Mouse (Mus musculus) ES-Bruce4 (cell line): ENCODE measurements around the gene Cnksr3. TPM values are rescaled to one million over a fixed set of nuclear protein-coding genes. Genes with fewer than 3 reads are reported as not detected.

ENCODE experiments used
- H3K27ac ChIP-seq: 2 replicates; pipeline ENCODE4 v1.5.1; 2012; ENCODE audit warnings: low read length, inconsistent platforms; ENCODE audit not compliant: insufficient read depth
- H3K27me3 ChIP-seq: 2 replicates; pipeline ENCODE4 v1.6.1; 2012; ENCODE audit warnings: mild to moderate bottlenecking, low read length, inconsistent platforms; ENCODE audit not compliant: control insufficient read depth, poor library complexity, insufficient read depth, severe bottlenecking
- H3K36me3 ChIP-seq: 2 replicates; pipeline ENCODE4 v1.6.1; 2012; ENCODE audit warnings: inconsistent platforms, mild to moderate bottlenecking, low read length, moderate library complexity; ENCODE audit not compliant: control insufficient read depth, poor library complexity, insufficient read depth, severe bottlenecking
- H3K4me1 ChIP-seq: one replicate; pipeline ENCODE4 v1.8.1; 2011; ENCODE audit warnings: low read length; ENCODE audit not compliant: control insufficient read depth, insufficient read depth
- H3K4me3 ChIP-seq: 2 replicates; pipeline ENCODE4 v1.5.1; 2011; ENCODE audit warnings: low read depth, mild to moderate bottlenecking, low read length
- H3K9ac ChIP-seq: 2 replicates; pipeline ENCODE4 v1.6.1; 2012; ENCODE audit warnings: low read depth, mild to moderate bottlenecking, inconsistent platforms; ENCODE audit not compliant: poor library complexity, severe bottlenecking
- H3K9me3 ChIP-seq: replicated peaks from 2 replicates; pipeline ENCODE4 v1.6.1; 2012; ENCODE audit warnings: mild to moderate bottlenecking, low read length, inconsistent platforms; ENCODE audit not compliant: control insufficient read depth, poor library complexity, insufficient read depth, severe bottlenecking
- CTCF ChIP-seq: IDR thresholded peaks from one replicate; pipeline ENCODE4 v1.8.1; 2011; ENCODE audit warnings: low read depth, low read length
- EP300 ChIP-seq: IDR thresholded peaks from 2 replicates; pipeline ENCODE4 v1.6.1; 2011; ENCODE audit warnings: low read depth, low read length; ENCODE audit not compliant: insufficient read depth
- POLR2A ChIP-seq: IDR thresholded peaks from one replicate; pipeline ENCODE4 v1.8.1; 2011; ENCODE audit warnings: low read length; ENCODE audit not compliant: insufficient read depth
- polyA plus RNA-seq: library from polyadenylated mRNA; stranded (reverse); fragments of >200 nt; gene quantifications from 2 replicates; pipeline ENCODE4 v1.2.4, GENCODE M21; 2011; ENCODE audit warnings: low read depth; ENCODE audit not compliant: missing spikeins, insufficient read depth, insufficient read length

Cnksr3 gene
- polyA plus RNA-seq, 1 experiment: 12.0 TPM

DNA sequence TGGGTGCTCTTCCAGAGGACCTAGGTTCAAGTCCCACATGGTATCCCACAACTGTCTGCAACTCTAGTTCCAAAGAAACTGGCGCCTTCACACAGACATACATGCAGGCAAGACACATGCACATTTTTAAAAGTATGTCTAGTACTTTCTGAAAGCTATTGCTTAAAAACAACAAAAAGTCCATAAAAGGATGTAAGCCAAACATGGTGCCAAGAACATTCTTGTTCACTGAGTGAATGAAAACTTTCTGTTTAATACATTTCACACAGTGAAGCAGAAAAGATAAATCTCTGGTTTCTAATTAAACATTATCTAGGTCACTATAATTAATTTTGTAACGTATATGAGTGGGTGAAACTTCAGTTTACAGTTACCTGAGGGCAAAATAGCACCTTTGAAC, 76.3 kb downstream of the Cnksr3 start:
- Histone ChIP-seq H3K9ac (no peak overlapping the region), H3K36me3 (no peaks in the 10 kb centered on the region), H3K4me3 (no peak overlapping the region), H3K27me3 (no peaks in the 10 kb centered on the region), H3K9me3 (no peaks in the 10 kb centered on the region), H3K27ac (no peak overlapping the region), H3K4me1 (no peaks in the 10 kb centered on the region)
- TF ChIP-seq EP300 (no peak), CTCF (no peak), POLR2A (no peak)

DNA sequence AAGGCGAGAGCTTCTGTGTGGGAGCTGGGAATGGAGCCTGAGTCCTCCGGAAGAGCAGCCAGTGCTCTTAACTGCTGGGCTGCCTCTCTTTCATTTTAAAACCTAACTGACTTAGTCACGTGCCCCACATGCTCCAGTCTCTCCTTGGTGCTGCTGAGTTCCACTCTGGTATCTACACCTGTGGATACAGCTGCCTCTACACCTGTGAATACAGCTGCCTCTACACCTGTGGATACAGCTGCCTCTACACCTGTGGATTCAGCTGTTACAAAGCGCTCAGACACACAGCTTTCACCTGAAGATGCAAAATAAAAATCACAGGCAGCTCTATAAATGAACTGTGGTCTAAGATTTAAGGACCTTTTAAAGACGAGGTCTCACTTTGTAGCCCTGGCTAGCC, 79.0 kb downstream of the Cnksr3 start:
- Histone ChIP-seq H3K9me3 (no peaks in the 10 kb centered on the region), H3K27ac (no peak overlapping the region), H3K27me3 (no peaks in the 10 kb centered on the region), H3K4me3 (no peak overlapping the region), H3K36me3 (no peaks in the 10 kb centered on the region), H3K4me1 (no peaks in the 10 kb centered on the region), H3K9ac (no peak overlapping the region)
- TF ChIP-seq POLR2A (no peak), EP300 (no peak), CTCF (no peak)

GRCm38 (mm10) chr10:7131441-7131840, 80.6 kb downstream of the Cnksr3 start:
- no peak overlapping the region for H3K4me3 ChIP-seq
- H3K36me3 ChIP-seq: peaks cover 2% of the 10 kb centered on the region; the same call in 1 of the 2 replicates
- TF ChIP-seq POLR2A (no peak), EP300 (no peak), CTCF (no peak)
- H3K27ac ChIP-seq: no peak overlapping the region
- H3K4me1 ChIP-seq: no peaks in the 10 kb centered on the region
- H3K9ac ChIP-seq: no peak overlapping the region
- H3K27me3 ChIP-seq: no peaks in the 10 kb centered on the region
- no peaks in the 10 kb centered on the region for H3K9me3 ChIP-seq

- Histone ChIP-seq H3K4me3 (no peak overlapping the region), H3K9me3 (no peaks in the 10 kb centered on the region), H3K36me3 (peaks cover 4% of the 10 kb centered on the region; the same call in 1 of the 2 replicates), H3K27me3 (no peaks in the 10 kb centered on the region), H3K27ac (no peak overlapping the region), H3K9ac (no peak overlapping the region), H3K4me1 (no peaks in the 10 kb centered on the region)
- TF ChIP-seq CTCF: no peak
- TF ChIP-seq POLR2A: no peak
- no peak for TF ChIP-seq EP300
Observed at GRCm38 (mm10) chr10:7127828-7128227, 84.2 kb downstream of the Cnksr3 start.

DNA sequence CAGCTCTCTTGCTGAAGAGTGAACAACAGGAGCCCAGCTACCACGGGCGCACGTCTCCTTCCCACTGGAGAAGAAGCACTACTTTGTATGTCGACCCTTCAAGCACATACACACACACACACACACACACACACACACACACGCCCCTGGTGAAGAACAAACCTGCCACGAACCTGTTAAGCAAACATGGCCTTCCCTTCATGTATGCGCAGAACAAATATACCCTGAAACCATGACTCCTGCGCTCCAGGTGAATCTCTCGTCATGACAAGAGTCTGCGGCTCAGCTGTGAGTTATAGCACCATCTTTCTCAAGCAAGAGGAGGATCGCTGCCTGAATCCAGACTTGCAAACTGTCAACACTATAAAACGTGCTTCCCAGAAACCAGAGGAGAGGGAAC, 85.2 kb downstream of the Cnksr3 start:
- Histone ChIP-seq H3K27ac (no peak overlapping the region), H3K36me3 (peaks cover 4% of the 10 kb centered on the region; the same call in 1 of the 2 replicates), H3K9me3 (no peaks in the 10 kb centered on the region), H3K27me3 (no peaks in the 10 kb centered on the region), H3K4me3 (no peak overlapping the region), H3K9ac (no peak overlapping the region), H3K4me1 (no peaks in the 10 kb centered on the region)
- TF ChIP-seq CTCF (no peak), POLR2A (no peak), EP300 (no peak)

GRCm38 (mm10) chr10:7126287-7126686, 85.8 kb downstream of the Cnksr3 start:
- TF ChIP-seq CTCF (no peak), EP300 (no peak), POLR2A (no peak)
- Histone ChIP-seq H3K9me3 (no peaks in the 10 kb centered on the region), H3K9ac (no peak overlapping the region), H3K4me3 (no peak overlapping the region), H3K27ac (no peak overlapping the region), H3K36me3 (peaks cover 4% of the 10 kb centered on the region; the same call in 1 of the 2 replicates), H3K27me3 (no peaks in the 10 kb centered on the region), H3K4me1 (no peaks in the 10 kb centered on the region)

DNA sequence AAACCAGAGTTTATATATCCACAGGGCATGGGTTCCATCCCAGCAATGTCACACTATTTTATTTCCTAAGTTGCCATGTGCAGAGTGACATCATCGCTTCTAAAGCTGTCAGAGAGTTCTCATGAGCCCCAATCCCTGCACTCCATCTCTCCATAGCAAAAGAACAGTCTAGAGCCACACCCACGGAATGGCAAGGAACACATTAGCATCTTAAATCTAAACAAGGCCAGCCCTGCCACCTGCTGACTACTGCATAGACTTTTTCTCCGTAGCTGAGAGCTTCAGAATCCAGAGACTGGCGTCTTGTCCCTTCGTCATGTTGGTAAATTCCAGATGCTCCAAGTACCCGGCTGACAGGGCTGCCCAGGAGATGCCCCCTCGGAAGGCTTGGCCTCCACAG, 87.0 kb downstream of the Cnksr3 start:
- Histone ChIP-seq H3K36me3 (peaks cover 5% of the 10 kb centered on the region), H3K27ac (no peak overlapping the region), H3K4me1 (no peaks in the 10 kb centered on the region), H3K9ac (no peak overlapping the region), H3K9me3 (no peaks in the 10 kb centered on the region), H3K27me3 (no peaks in the 10 kb centered on the region), H3K4me3 (no peak overlapping the region)
- no peak for TF ChIP-seq POLR2A
- TF ChIP-seq CTCF: no peak
- no peak for TF ChIP-seq EP300
